Mouse (Mus musculus): ENCODE results near the gene Fbxo11. TPM values are rescaled to one million over a fixed set of nuclear protein-coding genes. Genes with fewer than 3 reads are reported as not detected.

Fbxo11 gene
- polyA plus RNA-seq, 1 experiment from 2014 or later, result 36.4 TPM

GRCm38 (mm10) chr17:88102597-88102996 lies 37.5 kb upstream of the Fbxo11 start:
- no peak overlapping the region for H3K27ac ChIP-seq (replicated peaks; ENCODE audit: low read depth, low read length)
- no peaks in the 10 kb centered on the region for H3K27me3 ChIP-seq (ENCODE audit: control insufficient read depth, insufficient read depth, low read length)
- ATAC-seq (replicated peaks; ENCODE audit: insufficient number of reproducible peaks, low FRiP score, low TSS enrichment, low read depth) (no peak), DNase-seq (ENCODE audit: low spot score) (no peak)
- H3K4me2 ChIP-seq (ENCODE audit: low read depth, low read length), result no peak overlapping the region
- no peaks in the 10 kb centered on the region for H3K9me3 ChIP-seq (replicated peaks; ENCODE audit: control insufficient read depth, low read length)
- no peaks in the 10 kb centered on the region for H3K36me3 ChIP-seq (replicated peaks; ENCODE audit: control insufficient read depth, insufficient read depth, low read depth, low read length)
- no peaks in the 10 kb centered on the region for H3K4me1 ChIP-seq (ENCODE audit: control insufficient read depth, insufficient read depth, low read length)
- 81% methylated on average over 7 of the region's 7 CpGs for WGBS
- no peak overlapping the region for H3K9ac ChIP-seq (replicated peaks; ENCODE audit: low read length)
- H3K4me3 ChIP-seq (ENCODE audit: low read depth, low read length), result no peak overlapping the region

- H3K9ac ChIP-seq (replicated peaks; ENCODE audit: low read length), result no peak overlapping the region
- H3K9me3 ChIP-seq (replicated peaks; ENCODE audit: control insufficient read depth, low read length), result no peaks in the 10 kb centered on the region
- no peaks in the 10 kb centered on the region for H3K27me3 ChIP-seq (ENCODE audit: control insufficient read depth, insufficient read depth, low read length)
- WGBS, result 87% methylated on average over 9 of the region's 9 CpGs
- no peak for DNase-seq (ENCODE audit: low spot score)
- no peak for ATAC-seq (replicated peaks; ENCODE audit: insufficient number of reproducible peaks, low FRiP score, low TSS enrichment, low read depth)
- H3K4me1 ChIP-seq (ENCODE audit: control insufficient read depth, insufficient read depth, low read length), result no peaks in the 10 kb centered on the region
- no peak overlapping the region for H3K4me3 ChIP-seq (ENCODE audit: low read depth, low read length)
- no peak overlapping the region for H3K4me2 ChIP-seq (ENCODE audit: low read depth, low read length)
- H3K36me3 ChIP-seq (replicated peaks; ENCODE audit: control insufficient read depth, insufficient read depth, low read depth, low read length), result no peaks in the 10 kb centered on the region
- H3K27ac ChIP-seq (replicated peaks; ENCODE audit: low read depth, low read length), result no peak overlapping the region
Observed at GRCm38 (mm10) chr17:88098181-88098852, 33.2 kb upstream of the Fbxo11 start.

GRCm38 (mm10) chr17:88097543-88097942 lies 32.5 kb upstream of the Fbxo11 start:
- H3K4me3 ChIP-seq (ENCODE audit: low read depth, low read length), result no peak overlapping the region
- H3K9ac ChIP-seq (replicated peaks; ENCODE audit: low read length), result no peak overlapping the region
- no peaks in the 10 kb centered on the region for H3K4me1 ChIP-seq (ENCODE audit: control insufficient read depth, insufficient read depth, low read length)
- H3K4me2 ChIP-seq (ENCODE audit: low read depth, low read length), result no peak overlapping the region
- no peaks in the 10 kb centered on the region for H3K27me3 ChIP-seq (ENCODE audit: control insufficient read depth, insufficient read depth, low read length)
- no peak overlapping the region for H3K27ac ChIP-seq (replicated peaks; ENCODE audit: low read depth, low read length)
- DNase-seq (ENCODE audit: low spot score) (no peak), ATAC-seq (replicated peaks; ENCODE audit: insufficient number of reproducible peaks, low FRiP score, low TSS enrichment, low read depth) (no peak)
- H3K9me3 ChIP-seq (replicated peaks; ENCODE audit: control insufficient read depth, low read length), result no peaks in the 10 kb centered on the region
- WGBS, result 82% methylated on average over 3 of the region's 3 CpGs
- H3K36me3 ChIP-seq (replicated peaks; ENCODE audit: control insufficient read depth, insufficient read depth, low read depth, low read length), result no peaks in the 10 kb centered on the region

DNA sequence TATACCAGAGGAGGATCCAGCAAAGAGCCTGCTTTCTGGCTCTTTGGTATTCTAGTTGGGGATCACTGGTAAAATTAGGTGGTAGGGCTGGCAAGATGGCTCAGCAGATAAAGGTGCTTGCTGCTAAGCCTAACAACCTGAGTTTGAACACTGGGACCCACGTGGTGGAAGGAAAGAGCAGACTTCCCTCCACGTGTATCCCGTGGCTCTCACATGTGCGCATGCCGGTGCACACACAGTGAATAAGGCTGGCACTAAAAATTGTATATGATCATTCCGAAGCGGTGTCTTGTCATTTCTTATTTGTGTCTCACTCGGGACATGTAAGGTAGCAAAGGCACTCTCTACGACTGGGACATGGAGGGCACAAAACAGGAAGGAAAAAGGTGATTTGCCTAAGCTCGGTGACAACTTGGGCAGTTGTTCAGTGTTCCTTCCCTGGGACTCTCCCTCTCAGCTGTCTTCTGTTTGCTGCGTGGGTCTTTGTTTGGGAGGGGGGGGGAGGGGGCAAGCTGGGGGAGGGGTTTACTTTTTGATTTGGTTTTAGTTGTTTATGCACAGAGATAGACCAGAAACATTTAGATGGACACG lies 31.8 kb upstream of the Fbxo11 start:
- no peak overlapping the region for H3K27ac ChIP-seq (replicated peaks; ENCODE audit: low read depth, low read length)
- DNase-seq (ENCODE audit: low spot score), result no peak
- ATAC-seq (replicated peaks; ENCODE audit: insufficient number of reproducible peaks, low FRiP score, low TSS enrichment, low read depth), result no peak
- no peak overlapping the region for H3K4me2 ChIP-seq (ENCODE audit: low read depth, low read length)
- H3K4me1 ChIP-seq (ENCODE audit: control insufficient read depth, insufficient read depth, low read length), result no peaks in the 10 kb centered on the region
- no peaks in the 10 kb centered on the region for H3K27me3 ChIP-seq (ENCODE audit: control insufficient read depth, insufficient read depth, low read length)
- H3K9me3 ChIP-seq (replicated peaks; ENCODE audit: control insufficient read depth, low read length), result no peaks in the 10 kb centered on the region
- 86% methylated on average over 12 of the region's 12 CpGs for WGBS
- H3K36me3 ChIP-seq (replicated peaks; ENCODE audit: control insufficient read depth, insufficient read depth, low read depth, low read length), result no peaks in the 10 kb centered on the region
- no peak overlapping the region for H3K9ac ChIP-seq (replicated peaks; ENCODE audit: low read length)
- H3K4me3 ChIP-seq (ENCODE audit: low read depth, low read length), result no peak overlapping the region

DNA sequence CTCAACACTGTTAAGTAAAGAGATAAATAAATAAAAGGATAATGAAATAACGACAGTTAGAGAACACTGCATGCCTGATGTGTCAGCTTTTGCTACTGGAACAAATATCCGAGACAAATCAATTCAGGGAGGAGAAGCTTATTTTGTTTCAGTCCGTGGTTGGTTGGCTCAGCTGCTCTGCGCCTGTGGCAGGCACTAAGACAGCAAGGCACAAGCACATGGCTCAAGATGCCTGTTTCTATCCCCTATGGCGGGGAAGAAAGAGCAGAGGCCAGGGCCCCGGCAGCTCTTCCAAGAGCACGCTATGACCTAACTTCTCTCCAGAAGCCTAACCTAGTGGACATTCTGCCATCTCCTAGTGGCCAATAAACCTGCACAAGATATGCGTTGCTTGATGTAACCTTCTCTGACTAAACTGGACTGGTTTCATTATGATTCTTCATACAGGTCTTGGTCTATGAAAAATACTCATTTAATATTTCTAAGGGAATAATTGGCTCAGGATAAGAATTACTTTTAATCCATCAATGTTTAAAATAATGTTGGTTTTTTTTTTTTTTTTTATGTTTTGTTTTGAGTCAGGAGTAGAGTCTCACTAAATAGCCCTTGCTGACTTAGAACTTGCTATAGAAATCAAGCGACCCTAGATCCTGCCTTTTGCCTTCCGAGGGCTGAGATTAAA lies 30.6 kb upstream of the Fbxo11 start:
- Histone ChIP-seq H3K4me3 (ENCODE audit: low read depth, low read length) (no peak overlapping the region), H3K27ac (replicated peaks; ENCODE audit: low read depth, low read length) (no peak overlapping the region), H3K4me2 (ENCODE audit: low read depth, low read length) (no peak overlapping the region), H3K27me3 (ENCODE audit: control insufficient read depth, insufficient read depth, low read length) (no peaks in the 10 kb centered on the region), H3K4me1 (ENCODE audit: control insufficient read depth, insufficient read depth, low read length) (no peaks in the 10 kb centered on the region), H3K9ac (replicated peaks; ENCODE audit: low read length) (no peak overlapping the region), H3K36me3 (replicated peaks; ENCODE audit: control insufficient read depth, insufficient read depth, low read depth, low read length) (no peaks in the 10 kb centered on the region), H3K9me3 (replicated peaks; ENCODE audit: control insufficient read depth, low read length) (no peaks in the 10 kb centered on the region)
- no peak for ATAC-seq (replicated peaks; ENCODE audit: insufficient number of reproducible peaks, low FRiP score, low TSS enrichment, low read depth)
- 68% methylated on average over 10 of the region's 10 CpGs for WGBS
- peak; percentile 15 for DNase-seq (ENCODE audit: low spot score)

- H3K9me3 ChIP-seq (replicated peaks; ENCODE audit: control insufficient read depth, low read length), result no peaks in the 10 kb centered on the region
- no peak overlapping the region for H3K4me2 ChIP-seq (ENCODE audit: low read depth, low read length)
- H3K27ac ChIP-seq (replicated peaks; ENCODE audit: low read depth, low read length), result no peak overlapping the region
- H3K36me3 ChIP-seq (replicated peaks; ENCODE audit: control insufficient read depth, insufficient read depth, low read depth, low read length), result no peaks in the 10 kb centered on the region
- no peak overlapping the region for H3K4me3 ChIP-seq (ENCODE audit: low read depth, low read length)
- no peak for ATAC-seq (replicated peaks; ENCODE audit: insufficient number of reproducible peaks, low FRiP score, low TSS enrichment, low read depth)
- H3K4me1 ChIP-seq (ENCODE audit: control insufficient read depth, insufficient read depth, low read length), result no peaks in the 10 kb centered on the region
- DNase-seq (ENCODE audit: low spot score), result no peak
- H3K27me3 ChIP-seq (ENCODE audit: control insufficient read depth, insufficient read depth, low read length), result no peaks in the 10 kb centered on the region
- WGBS, result 86% methylated on average over 12 of the region's 12 CpGs
- H3K9ac ChIP-seq (replicated peaks; ENCODE audit: low read length), result no peak overlapping the region
Observed at GRCm38 (mm10) chr17:88094327-88094726, 29.2 kb upstream of the Fbxo11 start.

DNA sequence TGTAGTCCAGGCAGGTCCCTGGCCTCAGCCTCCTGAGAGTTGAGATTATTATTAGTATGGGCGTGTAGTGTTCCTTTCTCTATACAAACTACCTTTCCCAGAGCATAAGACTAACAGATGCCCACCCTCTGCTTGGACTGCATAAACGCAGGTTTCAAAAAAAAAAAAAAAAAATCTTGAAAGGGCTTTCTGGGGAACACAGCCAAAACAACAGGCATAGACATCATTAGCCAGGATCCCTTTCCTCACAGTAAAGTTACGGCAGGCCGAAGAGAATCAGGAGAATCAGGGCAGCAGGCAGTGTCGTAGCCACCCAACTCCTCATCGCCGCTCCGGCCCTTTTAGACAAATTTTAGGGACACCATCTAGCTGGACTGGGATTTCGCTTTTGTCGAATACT lies 28.7 kb upstream of the Fbxo11 start:
- H3K4me1 ChIP-seq (ENCODE audit: control insufficient read depth, insufficient read depth, low read length), result no peaks in the 10 kb centered on the region
- H3K9ac ChIP-seq (replicated peaks; ENCODE audit: low read length), result no peak overlapping the region
- WGBS, result 92% methylated on average over 10 of the region's 10 CpGs
- H3K4me2 ChIP-seq (ENCODE audit: low read depth, low read length), result no peak overlapping the region
- ATAC-seq (replicated peaks; ENCODE audit: insufficient number of reproducible peaks, low FRiP score, low TSS enrichment, low read depth) (no peak), DNase-seq (ENCODE audit: low spot score) (no peak)
- H3K9me3 ChIP-seq (replicated peaks; ENCODE audit: control insufficient read depth, low read length), result no peaks in the 10 kb centered on the region
- H3K4me3 ChIP-seq (ENCODE audit: low read depth, low read length), result no peak overlapping the region
- no peaks in the 10 kb centered on the region for H3K36me3 ChIP-seq (replicated peaks; ENCODE audit: control insufficient read depth, insufficient read depth, low read depth, low read length)
- H3K27me3 ChIP-seq (ENCODE audit: control insufficient read depth, insufficient read depth, low read length), result no peaks in the 10 kb centered on the region
- H3K27ac ChIP-seq (replicated peaks; ENCODE audit: low read depth, low read length), result no peak overlapping the region

- Histone ChIP-seq H3K4me2 (ENCODE audit: low read depth, low read length) (no peak overlapping the region), H3K4me1 (ENCODE audit: control insufficient read depth, insufficient read depth, low read length) (no peaks in the 10 kb centered on the region), H3K27ac (replicated peaks; ENCODE audit: low read depth, low read length) (no peak overlapping the region), H3K4me3 (ENCODE audit: low read depth, low read length) (no peak overlapping the region), H3K9ac (replicated peaks; ENCODE audit: low read length) (no peak overlapping the region), H3K27me3 (ENCODE audit: control insufficient read depth, insufficient read depth, low read length) (no peaks in the 10 kb centered on the region), H3K36me3 (replicated peaks; ENCODE audit: control insufficient read depth, insufficient read depth, low read depth, low read length) (no peaks in the 10 kb centered on the region), H3K9me3 (replicated peaks; ENCODE audit: control insufficient read depth, low read length) (no peaks in the 10 kb centered on the region)
- WGBS, result 95% methylated on average over 11 of the region's 11 CpGs
- ATAC-seq (replicated peaks; ENCODE audit: insufficient number of reproducible peaks, low FRiP score, low TSS enrichment, low read depth) (no peak), DNase-seq (ENCODE audit: low spot score) (no peak)
Observed at GRCm38 (mm10) chr17:88085976-88086375, 20.9 kb upstream of the Fbxo11 start.
